Mouse (Mus musculus): ENCODE results near the gene Snx21.

Snx21 gene

GRCm38 (mm10) chr2:164785481-164786387 lies at the start of gene Snx21:
TSS of gene Snx21 (plus strand) at chr2:164785823.
- in situ Hi-C loops (cut with MboI; ENCODE audit: unreplicated experiment in 2 of 2): loop anchor here in 1 of 2 experiments (25.0 kb wide), 1 partner anchor 502 kb away; the partner anchor contains the start of gene Slc35c2

GRCm38 (mm10) chr2:164737377-164738090 lies 48.1 kb upstream of the Snx21 start:
- in situ Hi-C loops (cut with MboI; ENCODE audit: unreplicated experiment in 2 of 2): no loop called here

- in situ Hi-C loops (cut with MboI; ENCODE audit: unreplicated experiment in 2 of 2): no loop called here
These were observed 45.7 kb upstream of the Snx21 start for GRCm38 (mm10) chr2:164739876-164740275.

GRCm38 (mm10) chr2:164744987-164745386 lies 40.6 kb upstream of the Snx21 start:
- in situ Hi-C loops (cut with MboI; ENCODE audit: unreplicated experiment in 2 of 2): no loop called here

- in situ Hi-C loops (cut with MboI; ENCODE audit: unreplicated experiment in 2 of 2): no loop called here
These were observed 39.7 kb upstream of the Snx21 start, which contains the start of the genes Wfdc3 and Dnttip1 for GRCm38 (mm10) chr2:164745843-164746479. TSS of gene Wfdc3 (minus strand) at chr2:164745931. TSS of gene Dnttip1 (plus strand) at chr2:164745983.

GRCm38 (mm10) chr2:164746693-164747092 lies 38.9 kb upstream of the Snx21 start:
- in situ Hi-C loops (cut with MboI; ENCODE audit: unreplicated experiment in 2 of 2): no loop called here

- in situ Hi-C loops (cut with MboI; ENCODE audit: unreplicated experiment in 2 of 2): no loop called here
These were observed 37.4 kb upstream of the Snx21 start for GRCm38 (mm10) chr2:164748191-164748590.

GRCm38 (mm10) chr2:164748991-164749390 lies 36.6 kb upstream of the Snx21 start:
- in situ Hi-C loops (cut with MboI; ENCODE audit: unreplicated experiment in 2 of 2): no loop called here

- in situ Hi-C loops (cut with MboI; ENCODE audit: unreplicated experiment in 2 of 2): no loop called here
These were observed 33.2 kb upstream of the Snx21 start for GRCm38 (mm10) chr2:164752454-164752853.

- in situ Hi-C loops (cut with MboI; ENCODE audit: unreplicated experiment in 2 of 2): no loop called here
These were observed 31.5 kb upstream of the Snx21 start for GRCm38 (mm10) chr2:164754105-164754504.

- in situ Hi-C loops (cut with MboI; ENCODE audit: unreplicated experiment in 2 of 2): no loop called here
These were observed 30.8 kb upstream of the Snx21 start for GRCm38 (mm10) chr2:164754800-164755199.

GRCm38 (mm10) chr2:164757841-164758240 lies 27.8 kb upstream of the Snx21 start:
- in situ Hi-C loops (cut with MboI; ENCODE audit: unreplicated experiment in 2 of 2): no loop called here

- in situ Hi-C loops (cut with MboI; ENCODE audit: unreplicated experiment in 2 of 2): no loop called here
These were observed 26.9 kb upstream of the Snx21 start for GRCm38 (mm10) chr2:164758692-164759091.

- in situ Hi-C loops (cut with MboI; ENCODE audit: unreplicated experiment in 2 of 2): no loop called here
These were observed 25.4 kb upstream of the Snx21 start for GRCm38 (mm10) chr2:164760059-164760833.

- in situ Hi-C loops (cut with MboI; ENCODE audit: unreplicated experiment in 2 of 2): no loop called here
These were observed 24.1 kb upstream of the Snx21 start for GRCm38 (mm10) chr2:164761502-164761901.

- in situ Hi-C loops (cut with MboI; ENCODE audit: unreplicated experiment in 2 of 2): no loop called here
These were observed 23.7 kb upstream of the Snx21 start for GRCm38 (mm10) chr2:164761971-164762370.

GRCm38 (mm10) chr2:164762593-164762992 lies 23.0 kb upstream of the Snx21 start:
- in situ Hi-C loops (cut with MboI; ENCODE audit: unreplicated experiment in 2 of 2): no loop called here

GRCm38 (mm10) chr2:164765841-164766240 lies 19.8 kb upstream of the Snx21 start:
- in situ Hi-C loops (cut with MboI; ENCODE audit: unreplicated experiment in 2 of 2): no loop called here

GRCm38 (mm10) chr2:164767812-164768540 lies 17.6 kb upstream of the Snx21 start:
- in situ Hi-C loops (cut with MboI; ENCODE audit: unreplicated experiment in 2 of 2): no loop called here

All from v-Abl transformed pro-B cells (cell line).